Mouse (Mus musculus): Measurements from ENCODE around the gene Tecpr2. TPM values are rescaled to one million over a fixed set of nuclear protein-coding genes. Genes with fewer than 3 reads are reported as not detected.

The Tecpr2 gene
- polyA plus RNA-seq, 1 experiment from 2014 or later = 5.2 TPM

- TF ChIP-seq CTCF (IDR thresholded peaks at IDR 0.05; ENCODE audit: low read depth) = no peak
- DNase-seq (no peak), ATAC-seq (ENCODE audit: insufficient read depth) (no peak)
- no peak overlapping the region for H3K9ac ChIP-seq
- no peak overlapping the region for H3K27ac ChIP-seq (ENCODE audit: low read depth)
- no peak overlapping the region for H3K4me2 ChIP-seq
- 85% methylated on average over 4 of the region's 4 CpGs for WGBS
- no peaks in the 10 kb centered on the region for H3K4me1 ChIP-seq (ENCODE audit: insufficient read depth)
- H3K27me3 ChIP-seq (ENCODE audit: insufficient read depth, low read length) = no peaks in the 10 kb centered on the region
- no peak overlapping the region for H3K4me3 ChIP-seq (ENCODE audit: low read depth, low read length)
- peaks cover 21% of the 10 kb centered on the region for H3K36me3 ChIP-seq (ENCODE audit: insufficient read depth)
- no peaks in the 10 kb centered on the region for H3K9me3 ChIP-seq (ENCODE audit: low read depth, low read length)
Measured at GRCm38 (mm10) chr12:110920254-110920653, 31.2 kb downstream of the Tecpr2 start.

GRCm38 (mm10) chr12:110921572-110921971, 32.5 kb downstream of the Tecpr2 start:
- Histone ChIP-seq H3K4me2 (no peak overlapping the region), H3K9me3 (ENCODE audit: low read depth, low read length) (no peaks in the 10 kb centered on the region), H3K27me3 (ENCODE audit: insufficient read depth, low read length) (no peaks in the 10 kb centered on the region), H3K27ac (ENCODE audit: low read depth) (no peak overlapping the region), H3K4me3 (ENCODE audit: low read depth, low read length) (no peak overlapping the region), H3K9ac (no peak overlapping the region), H3K4me1 (ENCODE audit: insufficient read depth) (no peaks in the 10 kb centered on the region), H3K36me3 (ENCODE audit: insufficient read depth) (peaks cover 16% of the 10 kb centered on the region; the same call in 1 of the 2 replicates)
- no peak for TF ChIP-seq CTCF (IDR thresholded peaks at IDR 0.05; ENCODE audit: low read depth)
- no peak for ATAC-seq (ENCODE audit: insufficient read depth)
- 80% methylated on average over 5 of the region's 5 CpGs for WGBS
- DNase-seq = no peak

- no peak overlapping the region for H3K9ac ChIP-seq
- no peaks in the 10 kb centered on the region for H3K4me1 ChIP-seq (ENCODE audit: insufficient read depth)
- no peak overlapping the region for H3K4me3 ChIP-seq (ENCODE audit: low read depth, low read length)
- 63% methylated on average over 5 of the region's 5 CpGs for WGBS
- DNase-seq = no peak
- H3K36me3 ChIP-seq (ENCODE audit: insufficient read depth) = peaks cover 27% of the 10 kb centered on the region
- no peaks in the 10 kb centered on the region for H3K27me3 ChIP-seq (ENCODE audit: insufficient read depth, low read length)
- H3K9me3 ChIP-seq (ENCODE audit: low read depth, low read length) = no peaks in the 10 kb centered on the region
- TF ChIP-seq CTCF (IDR thresholded peaks at IDR 0.05; ENCODE audit: low read depth) = no peak
- no peak overlapping the region for H3K4me2 ChIP-seq
- H3K27ac ChIP-seq (ENCODE audit: low read depth) = no peak overlapping the region
- no peak for ATAC-seq (ENCODE audit: insufficient read depth)
Measured at GRCm38 (mm10) chr12:110932820-110933219, 43.8 kb downstream of the Tecpr2 start.

GRCm38 (mm10) chr12:110935983-110936620, 47.0 kb downstream of the Tecpr2 start:
- ATAC-seq (ENCODE audit: insufficient read depth) (peak; percentile 54; the same call in 1 of the 2 replicates), DNase-seq (peak; percentile 90)
- TF ChIP-seq CTCF (IDR thresholded peaks at IDR 0.05; ENCODE audit: low read depth) = peak; percentile 88
- Histone ChIP-seq H3K27ac (ENCODE audit: low read depth) (no peak overlapping the region), H3K4me3 (ENCODE audit: low read depth, low read length) (no peak overlapping the region), H3K4me1 (ENCODE audit: insufficient read depth) (no peaks in the 10 kb centered on the region), H3K4me2 (no peak overlapping the region), H3K9me3 (ENCODE audit: low read depth, low read length) (no peaks in the 10 kb centered on the region), H3K9ac (no peak overlapping the region), H3K36me3 (ENCODE audit: insufficient read depth) (peaks cover 41% of the 10 kb centered on the region), H3K27me3 (ENCODE audit: insufficient read depth, low read length) (no peaks in the 10 kb centered on the region)
- 60% methylated on average over 9 of the region's 9 CpGs for WGBS

- Histone ChIP-seq H3K27me3 (ENCODE audit: insufficient read depth, low read length) (no peaks in the 10 kb centered on the region), H3K4me3 (ENCODE audit: low read depth, low read length) (no peak overlapping the region), H3K4me2 (no peak overlapping the region), H3K27ac (ENCODE audit: low read depth) (no peak overlapping the region), H3K9ac (no peak overlapping the region), H3K4me1 (ENCODE audit: insufficient read depth) (no peaks in the 10 kb centered on the region), H3K9me3 (ENCODE audit: low read depth, low read length) (no peaks in the 10 kb centered on the region), H3K36me3 (ENCODE audit: insufficient read depth) (peaks cover 40% of the 10 kb centered on the region)
- 84% methylated on average over 5 of the region's 5 CpGs for WGBS
- no peak for TF ChIP-seq CTCF (IDR thresholded peaks at IDR 0.05; ENCODE audit: low read depth)
- no peak for ATAC-seq (ENCODE audit: insufficient read depth)
- DNase-seq = no peak
Measured at GRCm38 (mm10) chr12:110937496-110937895, 48.4 kb downstream of the Tecpr2 start.

GRCm38 (mm10) chr12:110939385-110939784, 50.3 kb downstream of the Tecpr2 start:
- ATAC-seq (ENCODE audit: insufficient read depth) (no peak), DNase-seq (no peak)
- no peaks in the 10 kb centered on the region for H3K9me3 ChIP-seq (ENCODE audit: low read depth, low read length)
- H3K4me3 ChIP-seq (ENCODE audit: low read depth, low read length) = no peak overlapping the region
- no peak overlapping the region for H3K27ac ChIP-seq (ENCODE audit: low read depth)
- TF ChIP-seq CTCF (IDR thresholded peaks at IDR 0.05; ENCODE audit: low read depth) = no peak
- no peak overlapping the region for H3K4me2 ChIP-seq
- H3K9ac ChIP-seq = no peak overlapping the region
- H3K27me3 ChIP-seq (ENCODE audit: insufficient read depth, low read length) = no peaks in the 10 kb centered on the region
- H3K4me1 ChIP-seq (ENCODE audit: insufficient read depth) = no peaks in the 10 kb centered on the region
- peaks cover 29% of the 10 kb centered on the region; the same call in 1 of the 2 replicates for H3K36me3 ChIP-seq (ENCODE audit: insufficient read depth)
- 92% methylated on average over 5 of the region's 5 CpGs for WGBS

- Histone ChIP-seq H3K4me3 (ENCODE audit: low read depth, low read length) (no peak overlapping the region), H3K27me3 (ENCODE audit: insufficient read depth, low read length) (no peaks in the 10 kb centered on the region), H3K9ac (no peak overlapping the region), H3K9me3 (ENCODE audit: low read depth, low read length) (no peaks in the 10 kb centered on the region), H3K4me1 (ENCODE audit: insufficient read depth) (no peaks in the 10 kb centered on the region), H3K27ac (ENCODE audit: low read depth) (no peak overlapping the region), H3K36me3 (ENCODE audit: insufficient read depth) (peaks cover 40% of the 10 kb centered on the region; the same call in 1 of the 2 replicates), H3K4me2 (no peak overlapping the region)
- DNase-seq (no peak), ATAC-seq (ENCODE audit: insufficient read depth) (no peak)
- TF ChIP-seq CTCF (IDR thresholded peaks at IDR 0.05; ENCODE audit: low read depth) = no peak
- 86% methylated on average over 3 of the region's 3 CpGs for WGBS
Measured at GRCm38 (mm10) chr12:110940869-110941268, 51.8 kb downstream of the Tecpr2 start.
